Mouse (Mus musculus) embryonic facial prominence, embryonic 14.5 days (tissue): ENCODE data around the gene Casq2. TPM values are rescaled to one million over a fixed set of nuclear protein-coding genes. Genes with fewer than 3 reads are reported as not detected.

ENCODE experiments used
- ATAC-seq: fragments of 200-750 bp; cut with Nextera tagmentation; 2 replicates; pipeline ENCODE4 v1.8.0; 2017; ENCODE audit warnings: low read depth, moderate number of reproducible peaks, moderate TSS enrichment
- DNase-seq: peaks from one replicate; pipeline ENCODE4 v3.0.0-alpha.2; 2015; ENCODE audit warnings: low spot score
- H3K27ac ChIP-seq: fragments of 300-500 bp; sonication (generic); replicated peaks from 2 replicates; pipeline ENCODE4 v1.5.1; 2014; ENCODE audit warnings: low read depth, mild to moderate bottlenecking, low read length, moderate library complexity
- H3K27me3 ChIP-seq: fragments of 300-500 bp; sonication (generic); replicated peaks from 2 replicates; pipeline ENCODE4 v1.6.1; 2014; ENCODE audit warnings: low read length; ENCODE audit not compliant: control insufficient read depth, insufficient read depth
- H3K36me3 ChIP-seq: fragments of 300-500 bp; sonication (generic); 2 replicates; pipeline ENCODE4 v1.6.1; 2014; ENCODE audit warnings: low read length, mixed read lengths; ENCODE audit not compliant: control insufficient read depth, insufficient read depth
- H3K4me1 ChIP-seq: fragments of 300-500 bp; sonication (generic); 2 replicates; pipeline ENCODE4 v1.6.1; 2014; ENCODE audit warnings: antibody characterized with exemption, low read length; ENCODE audit not compliant: control insufficient read depth, insufficient read depth
- H3K4me2 ChIP-seq: fragments of 300-500 bp; sonication (generic); 2 replicates; pipeline ENCODE4 v1.6.1; 2014; ENCODE audit warnings: low read depth, mild to moderate bottlenecking, low read length, moderate library complexity, mixed read lengths
- H3K4me3 ChIP-seq: fragments of 300-500 bp; sonication (generic); 2 replicates; pipeline ENCODE4 v1.5.1; 2014; ENCODE audit warnings: low read depth, mild to moderate bottlenecking, low read length
- H3K9ac ChIP-seq: fragments of 300-500 bp; sonication (generic); 2 replicates; pipeline ENCODE4 v1.6.1; 2014; ENCODE audit warnings: low read depth, mild to moderate bottlenecking, low read length, moderate library complexity, mixed read lengths
- H3K9me3 ChIP-seq: fragments of 300-500 bp; sonication (generic); 2 replicates; pipeline ENCODE4 v1.6.1; 2016; ENCODE audit warnings: low read length; ENCODE audit not compliant: control insufficient read depth
- WGBS: fragments of 180-500 bp; shearing (Covaris S2); extraction: QIAGEN DNeasy Blood & Tissue Kit; methylation state at CpG from one replicate; pipeline ENCODE4 v1.1.7; 2014; 5-methylcytosine and 5-hydroxymethylcytosine counted together
- polyA plus RNA-seq: library from polyadenylated mRNA; unstranded; fragments of >200 nt; fragmentation: Nextera tagmentation; extraction: Ambion mirVana; gene quantifications from 2 replicates; pipeline ENCODE4 v1.2.1, GENCODE M21; 2014

Casq2 gene
- polyA plus RNA-seq, 1 experiment from 2014 or later = 199 TPM

DNA sequence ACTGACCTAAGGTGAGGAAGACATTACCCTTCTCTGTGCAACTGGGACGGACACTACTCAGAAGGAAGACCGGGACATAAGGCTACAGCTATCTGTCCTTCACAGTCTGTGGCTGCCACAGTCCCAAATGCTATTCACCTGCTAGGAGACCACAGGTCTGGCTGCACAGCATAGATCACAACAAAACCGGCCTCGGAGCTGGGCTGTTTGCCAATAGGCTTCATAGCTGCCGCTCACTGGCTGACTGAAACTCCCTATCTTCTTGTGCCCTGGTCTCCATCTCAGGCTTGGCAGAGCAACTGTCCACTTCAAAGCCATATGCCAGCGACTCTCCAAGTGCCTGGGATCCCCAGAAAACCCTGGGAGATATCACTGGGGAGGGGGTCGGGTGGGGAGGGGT lies 94.5 kb downstream of the Casq2 start:
- ATAC-seq (no peak), DNase-seq (no peak)
- Histone ChIP-seq H3K4me1 (peaks cover 9% of the 10 kb centered on the region), H3K9me3 (no peaks in the 10 kb centered on the region), H3K27ac (no peak overlapping the region), H3K4me2 (no peak overlapping the region), H3K36me3 (peaks cover 29% of the 10 kb centered on the region), H3K4me3 (no peak overlapping the region), H3K27me3 (no peaks in the 10 kb centered on the region), H3K9ac (no peak overlapping the region)
- 79% methylated on average over 7 of the region's 7 CpGs for WGBS

DNA sequence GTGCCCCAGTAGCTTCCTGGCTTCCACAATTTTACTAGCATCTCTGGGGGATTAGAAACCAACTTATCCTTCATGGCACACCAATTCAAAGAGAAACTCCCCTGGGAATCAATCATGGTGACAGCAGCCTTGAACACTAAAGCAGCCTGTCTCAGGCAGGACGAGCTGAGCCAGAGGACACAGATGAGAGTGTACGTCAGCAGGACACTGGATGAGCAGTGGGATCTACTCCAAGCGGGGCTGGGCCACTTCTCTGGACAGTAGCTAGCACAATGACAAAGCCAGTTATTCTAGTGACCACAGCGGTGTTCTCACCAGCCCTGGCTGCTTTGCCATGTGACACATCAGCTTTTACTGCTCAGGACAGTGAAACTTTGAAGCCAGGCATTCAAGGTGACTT lies 95.0 kb downstream of the Casq2 start:
- DNase-seq (no peak), ATAC-seq (no peak)
- Histone ChIP-seq H3K36me3 (peaks cover 29% of the 10 kb centered on the region), H3K9ac (no peak overlapping the region), H3K4me3 (no peak overlapping the region), H3K27me3 (no peaks in the 10 kb centered on the region), H3K27ac (no peak overlapping the region), H3K4me1 (peaks cover 4% of the 10 kb centered on the region), H3K4me2 (no peak overlapping the region), H3K9me3 (no peaks in the 10 kb centered on the region)
- 96% methylated on average over 4 of the region's 4 CpGs for WGBS

DNA sequence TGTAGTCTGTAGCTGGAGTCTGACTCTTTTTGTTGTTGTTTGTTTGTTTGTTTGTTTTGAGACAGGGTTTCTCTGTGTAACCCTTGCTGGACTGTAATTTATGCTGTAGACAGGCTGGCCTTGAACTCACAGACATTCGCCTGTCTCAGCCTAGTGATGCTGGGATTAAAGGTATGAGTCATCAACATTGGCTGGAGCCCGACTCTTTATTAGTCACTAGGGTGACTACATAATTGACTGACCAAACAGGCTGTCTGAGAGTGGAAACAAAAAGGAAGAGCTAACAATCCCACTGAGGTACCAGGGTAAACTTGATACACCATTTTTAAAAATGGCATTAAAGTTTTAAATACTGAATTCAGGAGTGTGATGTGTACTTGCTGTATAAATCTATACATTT lies 96.4 kb downstream of the Casq2 start:
- peaks cover 9% of the 10 kb centered on the region; the same call in 1 of the 2 replicates for H3K4me1 ChIP-seq
- peaks cover 33% of the 10 kb centered on the region for H3K36me3 ChIP-seq
- no peaks in the 10 kb centered on the region for H3K9me3 ChIP-seq
- no peak for ATAC-seq
- 85% methylated on average over 2 of the region's 2 CpGs for WGBS
- no peak for DNase-seq
- H3K4me3 ChIP-seq = no peak overlapping the region
- no peak overlapping the region for H3K27ac ChIP-seq
- H3K9ac ChIP-seq = no peak overlapping the region
- H3K4me2 ChIP-seq = no peak overlapping the region
- no peaks in the 10 kb centered on the region for H3K27me3 ChIP-seq

DNA sequence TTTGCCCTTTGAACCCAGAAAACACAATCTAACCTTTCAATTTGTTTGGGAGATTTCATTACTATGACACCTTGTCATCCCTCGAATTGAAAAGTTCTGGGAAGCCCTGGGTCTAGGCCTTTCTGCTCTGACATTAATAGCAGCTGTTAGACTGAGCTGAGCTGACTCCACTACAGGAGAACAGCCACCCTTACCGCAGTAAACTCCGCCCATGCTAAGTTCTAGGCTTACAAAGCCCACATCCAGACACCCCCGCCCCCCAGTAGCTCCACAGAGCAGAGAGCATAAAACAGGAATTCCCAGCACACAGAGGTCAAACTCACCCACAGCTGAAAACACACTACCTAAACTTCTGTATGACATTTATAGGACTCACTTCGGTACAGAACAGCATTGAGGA lies 98.5 kb downstream of the Casq2 start:
- Histone ChIP-seq H3K9ac (no peak overlapping the region), H3K4me1 (peaks cover 23% of the 10 kb centered on the region), H3K4me2 (no peak overlapping the region), H3K27ac (no peak overlapping the region), H3K27me3 (no peaks in the 10 kb centered on the region), H3K4me3 (no peak overlapping the region), H3K9me3 (no peaks in the 10 kb centered on the region), H3K36me3 (peaks cover 49% of the 10 kb centered on the region)
- DNase-seq (peak; percentile 68), ATAC-seq (0 out of 2 replicates have a peak, but pooled peaks have one; percentile 64)
- 35% methylated on average over 5 of the region's 5 CpGs for WGBS

DNA sequence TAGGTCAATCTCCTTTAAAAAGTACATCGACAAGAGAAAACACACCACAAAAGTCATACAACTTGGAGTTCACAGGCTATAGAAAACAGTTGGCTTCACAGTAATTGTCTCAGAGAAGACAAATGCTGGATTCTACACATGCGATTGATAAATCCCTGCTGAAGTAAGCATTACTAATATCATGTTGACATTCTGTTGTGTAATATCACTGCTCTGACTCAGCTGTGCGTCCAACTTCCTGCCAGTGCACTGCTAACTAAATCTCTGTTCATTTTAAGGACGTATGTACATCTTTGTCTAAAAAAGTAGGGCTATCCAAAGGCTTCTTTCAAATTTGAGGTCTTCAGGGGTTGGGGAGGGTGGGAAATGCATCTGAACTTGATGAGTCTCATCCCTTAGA lies 101.2 kb downstream of the Casq2 start:
- H3K4me2 ChIP-seq = no peak overlapping the region
- no peak overlapping the region for H3K9ac ChIP-seq
- no peak overlapping the region for H3K4me3 ChIP-seq
- WGBS = 46% methylated on average over 4 of the region's 4 CpGs
- no peaks in the 10 kb centered on the region for H3K27me3 ChIP-seq
- peaks cover 30% of the 10 kb centered on the region for H3K4me1 ChIP-seq
- ATAC-seq = no peak
- no peaks in the 10 kb centered on the region for H3K9me3 ChIP-seq
- H3K36me3 ChIP-seq = peaks cover 40% of the 10 kb centered on the region
- no peak for DNase-seq
- peak overlapping the region; percentile 18; the same call in 1 of the 2 replicates for H3K27ac ChIP-seq

DNA sequence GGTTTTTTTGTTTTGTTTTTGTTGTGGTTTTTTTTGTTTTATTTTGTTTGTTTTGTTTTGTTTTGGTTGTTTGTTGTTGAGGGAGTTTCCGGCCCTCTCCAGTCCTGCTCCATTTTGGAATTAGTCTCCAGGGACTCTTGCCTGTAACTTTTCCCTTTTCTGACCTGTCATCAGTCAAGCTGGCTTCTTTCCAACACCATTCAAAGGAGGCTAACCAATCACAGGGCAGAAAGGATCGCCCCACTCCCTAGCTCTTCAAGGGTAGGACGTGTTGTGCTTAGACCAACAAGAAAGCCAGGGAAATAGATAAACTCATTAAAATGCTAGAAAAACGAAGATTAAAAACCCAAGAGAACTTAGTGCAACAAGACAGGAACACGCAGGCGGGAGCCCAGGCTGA lies 102.8 kb downstream of the Casq2 start:
- Histone ChIP-seq H3K27ac (no peak overlapping the region), H3K4me3 (no peak overlapping the region), H3K27me3 (no peaks in the 10 kb centered on the region), H3K9me3 (no peaks in the 10 kb centered on the region), H3K4me2 (no peak overlapping the region), H3K4me1 (peaks cover 44% of the 10 kb centered on the region), H3K36me3 (peaks cover 28% of the 10 kb centered on the region), H3K9ac (no peak overlapping the region)
- WGBS = 32% methylated on average over 6 of the region's 6 CpGs
- DNase-seq = no peak
- no peak for ATAC-seq

DNA sequence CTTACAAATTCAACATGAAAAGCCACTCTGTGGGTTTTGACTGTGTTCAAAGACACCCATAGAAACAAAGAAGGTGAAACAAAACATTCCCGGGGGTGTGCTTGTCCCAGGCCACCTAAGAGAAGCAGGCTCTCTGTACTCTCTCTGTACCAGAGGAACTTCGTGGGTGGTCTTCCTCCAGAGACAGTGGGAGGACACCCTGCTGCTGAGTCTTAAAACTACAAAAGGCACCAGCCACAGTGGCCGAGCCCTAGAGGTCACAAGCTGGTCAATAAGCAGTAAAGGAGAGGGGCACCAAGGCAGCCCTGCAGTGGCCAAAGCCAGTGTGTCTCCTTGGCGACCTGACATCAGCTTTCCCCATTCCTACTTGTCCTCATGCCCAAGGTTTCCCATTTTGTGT lies 103.8 kb downstream of the Casq2 start:
- DNase-seq (no peak), ATAC-seq (no peak)
- Histone ChIP-seq H3K9ac (no peak overlapping the region), H3K36me3 (peaks cover 24% of the 10 kb centered on the region), H3K9me3 (no peaks in the 10 kb centered on the region), H3K4me3 (no peak overlapping the region), H3K27ac (no peak overlapping the region), H3K27me3 (no peaks in the 10 kb centered on the region), H3K4me1 (peaks cover 55% of the 10 kb centered on the region), H3K4me2 (no peak overlapping the region)
- WGBS = 23% methylated on average over 4 of the region's 4 CpGs

DNA sequence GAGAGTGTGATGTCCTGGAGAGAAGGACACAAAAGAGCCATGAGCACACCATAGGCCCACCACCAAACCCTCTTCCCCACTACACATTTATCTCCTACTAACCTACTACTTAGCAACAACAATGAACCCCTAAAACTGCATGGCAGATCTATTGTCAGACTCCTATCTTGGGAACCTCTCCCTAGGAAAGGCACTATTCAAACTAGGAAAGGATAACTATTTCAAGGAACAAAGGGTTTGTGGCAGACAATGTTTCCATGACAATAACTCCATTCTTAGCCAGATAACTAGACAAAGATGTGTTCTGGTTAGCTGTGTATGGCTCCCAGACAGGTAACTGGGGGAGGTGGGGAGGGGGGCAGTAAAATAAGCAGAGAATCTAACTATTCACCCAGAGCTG lies 104.4 kb downstream of the Casq2 start:
- no peak for ATAC-seq
- Histone ChIP-seq H3K4me3 (no peak overlapping the region), H3K9ac (no peak overlapping the region), H3K4me2 (no peak overlapping the region), H3K9me3 (no peaks in the 10 kb centered on the region), H3K27me3 (no peaks in the 10 kb centered on the region), H3K27ac (no peak overlapping the region), H3K4me1 (peaks cover 61% of the 10 kb centered on the region), H3K36me3 (peaks cover 26% of the 10 kb centered on the region)
- DNase-seq = no peak

DNA sequence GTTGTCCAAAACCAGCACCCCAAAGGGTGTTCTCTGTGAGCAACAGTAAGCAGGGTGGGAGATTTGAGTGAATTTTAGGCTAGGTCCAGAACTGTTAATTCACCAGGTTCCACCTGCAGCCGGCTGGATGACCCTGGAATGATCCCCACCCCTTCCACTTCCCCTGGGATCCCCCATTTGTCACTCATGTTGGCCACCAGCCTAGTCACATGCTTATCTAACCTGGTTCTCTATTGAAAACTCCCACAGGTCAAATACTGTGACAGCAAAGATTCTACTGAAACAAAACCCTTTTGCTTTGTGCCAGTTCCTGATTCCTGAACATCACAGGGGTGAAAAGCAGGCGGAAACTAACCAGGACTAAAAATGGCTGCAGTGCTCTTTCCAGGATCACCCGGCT lies 105.4 kb downstream of the Casq2 start:
- Histone ChIP-seq H3K4me2 (no peak overlapping the region), H3K9me3 (no peaks in the 10 kb centered on the region), H3K4me3 (no peak overlapping the region), H3K9ac (no peak overlapping the region), H3K36me3 (peaks cover 25% of the 10 kb centered on the region), H3K4me1 (peaks cover 60% of the 10 kb centered on the region), H3K27ac (no peak overlapping the region), H3K27me3 (no peaks in the 10 kb centered on the region)
- DNase-seq (no peak), ATAC-seq (no peak)
- WGBS = 68% methylated on average over 3 of the region's 3 CpGs
